Mouse (Mus musculus): ENCODE results near the gene Cep162.

Gene Cep162

DNA sequence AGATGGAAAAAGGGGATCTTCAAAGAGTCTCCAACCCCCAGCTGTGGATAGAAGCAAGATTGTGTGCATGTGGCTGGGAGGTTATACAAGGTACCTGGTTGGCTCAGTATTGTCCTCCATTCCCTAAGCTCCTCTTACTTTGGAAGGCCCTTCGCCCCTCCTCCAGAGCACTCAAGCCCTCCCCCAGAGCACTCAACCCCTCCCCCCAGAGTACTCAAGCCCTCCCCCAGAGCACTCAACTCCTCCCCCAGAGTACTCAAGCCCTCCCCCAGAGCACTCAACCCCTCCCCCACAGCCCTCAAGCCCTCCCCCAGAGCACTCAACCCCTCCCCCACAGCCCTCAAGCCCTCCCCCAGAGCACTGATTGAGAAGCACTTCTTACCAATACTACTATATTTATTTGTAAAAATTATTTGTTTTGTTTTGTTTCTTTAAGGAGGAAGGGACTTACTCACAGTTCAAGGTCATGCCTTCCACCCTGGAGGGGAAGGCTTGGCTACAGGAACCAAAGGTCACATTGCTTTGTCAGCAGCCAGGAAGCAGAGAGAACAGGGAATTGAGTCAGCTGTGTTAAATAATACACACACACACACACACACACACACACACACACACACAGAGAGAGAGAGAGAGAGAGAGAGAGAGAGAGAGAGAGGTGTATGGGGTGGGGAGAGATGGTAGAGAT is 102.6 kb downstream of the Cep162 start:
- DNase-seq = no peak

DNA sequence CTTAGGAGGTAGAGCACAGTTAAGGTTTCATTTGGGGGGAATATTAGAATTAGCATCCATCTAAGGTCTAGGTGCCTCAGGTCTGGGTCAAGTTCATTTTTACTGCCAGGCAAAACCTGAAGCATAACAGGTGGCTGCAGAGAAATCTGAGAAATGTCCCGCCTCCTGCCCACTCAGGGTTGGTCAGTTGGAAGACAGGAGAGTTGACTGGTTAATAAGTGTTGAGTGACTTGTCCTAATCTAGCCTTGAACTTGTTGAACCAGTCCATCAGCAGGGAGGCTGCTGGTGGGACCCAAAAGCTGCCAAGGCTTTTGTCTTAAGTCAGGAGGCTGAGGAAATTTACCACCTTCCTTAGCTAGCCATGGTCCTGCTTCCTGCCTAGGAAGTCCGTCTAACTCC is 107.4 kb downstream of the Cep162 start:
- DNase-seq = peak; percentile 49 to 55

DNA sequence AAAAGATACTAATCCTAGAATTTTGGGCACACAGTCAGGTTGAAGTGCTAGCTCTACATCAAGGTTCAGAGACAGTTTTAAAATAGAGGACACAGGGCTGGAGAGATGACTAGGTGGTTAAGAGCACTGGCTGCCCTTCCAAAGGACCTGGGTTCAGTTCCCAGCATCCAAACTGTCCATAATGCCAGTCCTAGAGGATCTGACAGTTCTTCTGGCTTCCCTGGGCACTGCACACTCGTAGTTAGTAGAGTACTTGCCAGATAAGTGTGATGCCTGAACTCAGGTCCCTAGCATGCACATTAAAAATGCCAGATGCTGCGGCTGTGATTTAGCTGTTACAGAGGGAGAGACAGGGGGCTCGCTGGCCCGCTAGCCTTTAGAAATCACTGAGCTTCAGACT is 108.9 kb downstream of the Cep162 start:
- no peak for DNase-seq

DNA sequence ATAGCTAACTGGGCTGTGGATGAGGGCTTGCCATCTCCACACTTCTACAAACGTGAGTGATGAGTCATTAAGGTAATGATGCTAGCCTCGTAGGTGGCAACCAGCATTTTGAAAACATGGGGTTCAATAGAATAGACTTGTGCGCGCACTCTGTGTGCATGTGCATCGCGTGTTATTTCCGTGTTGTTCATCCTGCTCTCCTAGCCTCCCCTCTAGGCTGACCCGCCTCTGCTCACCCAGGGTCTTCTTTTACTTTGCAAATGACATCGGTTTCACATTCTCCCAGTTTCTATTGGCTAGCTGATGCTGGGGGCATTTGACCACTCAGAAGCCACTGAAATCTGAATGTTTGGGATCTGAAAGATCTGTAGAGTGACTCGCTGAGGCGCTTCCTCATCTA is 109.7 kb downstream of the Cep162 start:
- DNase-seq = no peak

DNA sequence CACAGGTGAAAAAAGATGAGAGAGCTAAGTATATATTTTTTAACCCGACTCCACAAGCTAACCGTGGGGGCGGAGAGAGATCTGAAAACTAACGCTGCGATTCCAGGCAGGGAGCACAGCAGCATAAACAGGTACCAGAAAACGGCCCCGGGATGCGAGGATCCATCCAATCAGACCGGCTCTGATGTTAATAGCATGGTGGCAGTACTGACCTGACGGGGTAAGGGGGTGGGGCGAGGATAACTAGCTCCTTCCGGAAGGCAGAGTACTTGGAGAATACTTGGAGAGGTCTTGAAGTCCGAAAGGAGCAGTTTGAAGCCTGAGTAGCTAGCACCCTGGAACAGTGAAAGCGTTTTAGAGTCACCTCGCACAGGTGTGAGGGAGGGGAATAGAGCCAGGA is 110.2 kb downstream of the Cep162 start:
- DNase-seq = peak in 1 of 2 experiments; percentile 25

DNA sequence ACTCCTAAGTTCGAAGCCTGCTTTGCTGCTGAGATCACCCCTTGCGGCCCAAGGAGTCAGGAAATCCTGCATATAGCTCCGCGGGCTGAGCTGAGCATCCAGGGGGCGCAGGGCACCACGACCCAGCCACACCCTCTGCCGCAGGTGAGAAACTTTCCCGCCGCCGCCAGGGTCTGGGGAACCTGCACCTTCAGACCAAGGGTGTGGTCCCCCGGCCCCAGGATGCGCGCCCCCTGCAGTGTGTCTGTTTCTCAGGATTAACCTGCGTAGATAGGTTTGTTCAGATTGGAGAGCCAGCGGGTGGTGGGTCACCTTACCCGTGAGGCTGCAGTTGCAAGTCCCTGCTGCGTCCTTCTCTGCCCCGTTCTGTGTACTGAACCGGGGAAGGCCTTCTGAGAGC is 110.8 kb downstream of the Cep162 start:
- no peak for DNase-seq

DNA sequence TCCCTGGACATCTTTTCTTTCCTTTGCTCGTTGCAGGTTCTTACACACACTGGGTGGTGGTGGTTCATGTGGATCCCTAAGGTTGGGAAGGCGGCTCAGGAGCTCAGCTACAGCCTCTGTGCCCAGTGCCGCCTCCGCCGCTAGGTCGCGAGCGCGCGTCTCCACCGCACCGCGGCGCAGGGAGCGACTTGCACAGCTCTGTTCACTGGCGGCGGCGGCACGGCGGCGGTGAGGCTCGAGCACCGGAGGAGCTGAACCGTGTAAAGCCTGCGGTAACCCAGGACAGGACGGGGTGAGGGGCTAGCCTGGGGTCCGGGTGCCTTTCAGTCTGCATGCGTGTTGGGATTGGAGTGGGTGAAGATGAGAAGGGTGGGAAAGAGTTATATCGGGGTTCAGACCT is 111.2 kb downstream of the Cep162 start, which contains the start of gene Mrap2:
Mrap2 (plus strand) TSS at position 201 of the 400 bp plus-strand sequence.
- peak; percentile 17 to 18 for DNase-seq

DNA sequence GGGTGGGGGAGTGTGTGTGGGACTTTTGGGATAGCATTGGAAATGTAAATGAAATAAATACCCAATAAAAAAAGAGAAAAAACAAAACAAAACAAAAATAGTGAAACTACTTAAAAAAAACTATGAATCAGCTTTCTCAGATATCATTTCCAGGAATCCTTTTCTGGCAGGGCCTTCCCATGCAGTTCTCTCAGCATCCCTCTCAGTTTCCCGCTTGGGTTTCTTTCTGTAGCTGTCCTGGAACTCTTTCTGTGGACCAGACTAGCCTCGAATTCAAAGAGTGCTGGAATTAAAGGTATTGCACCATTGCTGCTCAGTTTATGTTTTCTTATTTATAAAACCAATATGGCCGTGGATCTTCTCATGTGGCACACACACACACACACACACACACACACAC is 112.3 kb downstream of the Cep162 start:
- no peak for DNase-seq

Measured in lung, adult 18-20 months (tissue).